Mouse (Mus musculus): ENCODE data around the gene Pim3. TPM values are rescaled to one million over a fixed set of nuclear protein-coding genes. Genes with fewer than 3 reads are reported as not detected.

Pim3 gene
- total RNA-seq (2023), result 83.8 TPM

DNA sequence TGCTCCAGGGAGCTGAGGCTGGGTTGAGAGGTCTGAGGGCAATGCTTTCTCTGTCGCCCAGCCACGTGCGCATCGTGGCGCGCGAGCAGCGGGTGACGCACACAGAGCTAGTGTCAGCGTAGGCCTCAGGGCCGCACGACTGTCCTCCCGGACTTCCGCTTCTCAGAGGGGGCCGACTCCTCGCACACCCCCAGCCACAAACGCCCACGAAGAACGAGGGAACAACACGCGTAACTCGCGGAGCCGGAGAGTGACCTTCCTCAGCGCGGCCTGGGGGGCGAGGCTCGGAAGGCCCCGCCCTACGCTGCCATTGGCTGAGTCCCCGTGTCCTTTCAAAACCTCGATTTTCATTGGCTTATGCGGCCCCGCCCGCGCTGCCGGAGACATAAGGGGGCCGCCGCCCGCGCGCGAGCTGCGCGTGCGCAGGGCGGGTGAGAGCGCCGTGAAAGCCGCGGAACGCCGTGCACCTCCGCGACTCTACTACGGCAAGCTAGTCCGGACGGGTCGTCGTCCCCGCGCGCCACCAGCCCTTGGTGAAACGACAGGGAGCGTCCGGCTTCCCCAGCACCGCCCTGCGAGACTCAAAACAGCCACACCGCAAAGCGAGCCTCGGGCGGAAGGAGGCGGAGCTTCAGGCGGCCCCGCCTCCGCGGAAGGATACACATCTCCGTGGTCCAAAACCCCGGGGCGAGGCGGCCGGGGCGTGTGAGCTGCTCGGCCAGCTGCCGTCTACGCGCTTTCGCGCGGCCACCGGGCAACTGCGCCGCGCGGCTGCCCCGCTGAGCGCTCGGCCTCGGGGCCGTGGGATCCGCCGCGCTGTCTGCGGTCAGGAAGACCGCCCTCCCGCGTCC lies at the start of gene Pim3:
TSS of gene Pim3 (plus strand) at position 415 of the 851 bp plus-strand sequence.

DNA sequence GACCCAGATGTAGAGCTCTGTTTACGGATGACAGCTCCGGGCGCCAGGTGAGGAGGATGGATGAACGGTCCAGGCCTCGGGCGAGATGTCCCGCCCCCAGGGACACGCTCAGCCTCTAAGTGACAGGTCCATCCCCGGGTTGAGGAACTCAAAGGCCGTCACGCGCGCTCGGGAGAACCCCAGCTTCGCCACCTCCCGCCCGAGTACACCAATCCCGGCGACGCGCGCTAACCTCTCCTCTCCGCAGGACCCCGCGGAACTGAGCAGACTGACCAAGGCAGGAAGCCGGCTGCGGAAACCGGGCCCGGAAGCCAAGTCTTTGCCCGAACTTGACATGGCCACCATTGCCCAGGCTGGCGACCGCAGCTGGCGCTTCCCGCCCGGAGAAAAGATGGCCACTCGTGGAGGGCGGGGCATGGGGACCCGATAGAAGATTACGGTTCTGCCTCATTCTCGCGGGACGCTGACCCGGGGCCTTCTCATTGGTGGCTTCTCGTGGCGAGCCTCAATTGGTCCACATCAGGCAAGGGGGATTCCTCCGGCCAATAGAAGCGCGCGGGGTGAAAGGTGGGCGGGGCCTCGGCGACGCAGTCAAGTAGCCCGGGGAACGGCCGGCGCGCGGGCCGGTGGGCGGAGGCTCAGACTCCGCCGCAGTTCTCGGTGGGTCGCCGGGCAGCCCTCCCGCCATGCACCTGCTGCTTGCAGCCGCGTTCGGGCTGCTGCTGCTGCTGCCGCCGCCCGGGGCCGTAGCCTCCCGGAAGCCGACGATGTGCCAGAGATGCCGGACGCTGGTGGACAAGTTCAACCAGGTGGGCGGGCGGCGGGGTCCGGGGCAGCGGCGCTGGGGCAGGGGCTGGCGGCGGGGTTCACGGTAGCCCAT lies 42.7 kb upstream of the Pim3 start, which contains the start of the genes Alg12 and Creld2:
TSS of gene Alg12 (minus strand) at position 293 of the 880 bp plus-strand sequence.
TSS of gene Creld2 (plus strand) at position 621 of the 880 bp plus-strand sequence.

Other genes starting within 250 kb of the Pim3 start
- gene Brd1, start 128.0 kb upstream of the Pim3 start, total RNA-seq (2023), result 151 TPM
- gene Zbed4, start 110.5 kb upstream of the Pim3 start, total RNA-seq (2023), result 17.2 TPM
- 13.0 TPM for gene Alg12, start 42.9 kb upstream of the Pim3 start, total RNA-seq (2023)
- gene Creld2, start 42.5 kb upstream of the Pim3 start, total RNA-seq (2023), result 22.7 TPM
- gene Ttll8, start 92.2 kb downstream of the Pim3 start, total RNA-seq (2023), result not detected
- gene Mlc1, start 116.8 kb downstream of the Pim3 start, total RNA-seq (2023), result not detected
- gene Mov10l1, start 120.7 kb downstream of the Pim3 start, total RNA-seq (2023), result not detected
- not detected for gene Panx2, start 197.5 kb downstream of the Pim3 start, total RNA-seq (2023)
- gene Trabd, start 212.9 kb downstream of the Pim3 start, total RNA-seq (2023), result 38.6 TPM
- gene Selenoo, start 226.9 kb downstream of the Pim3 start, total RNA-seq (2023), result 23.0 TPM

Measured in CD4-positive naive resting alpha-beta T cell, adult 76 days (primary cell).